Mouse (Mus musculus): ENCODE results near the gene Rpp21.

DNA sequence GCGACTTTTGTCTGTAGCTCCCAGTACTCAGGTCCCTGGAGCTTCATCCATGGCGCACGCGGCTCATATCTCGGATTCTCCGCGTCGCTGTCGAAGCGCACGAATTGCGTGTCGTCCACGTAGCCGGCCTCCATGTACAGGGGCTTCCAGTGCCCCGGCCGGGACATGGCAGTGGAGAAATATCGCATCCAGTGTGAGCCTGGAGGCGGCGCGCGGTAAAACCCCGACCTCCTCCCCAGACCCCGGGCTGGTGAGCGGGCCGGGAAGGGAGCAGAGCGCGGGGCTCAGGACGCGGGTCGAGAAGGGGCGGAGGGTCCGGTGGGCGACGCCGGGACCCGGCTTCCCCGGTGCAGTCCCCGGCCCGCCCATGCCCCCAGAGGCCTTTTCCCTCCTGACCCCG, 52.0 kb downstream of the Rpp21 start:
- no peak for TF ChIP-seq CTCF (IDR thresholded peaks at IDR 0.05; ENCODE audit: control insufficient read depth, insufficient read depth, insufficient read length)
- TF ChIP-seq CEBPB (IDR thresholded peaks at IDR 0.05; ENCODE audit: low read depth): no peak
- no peak for TF ChIP-seq MYOD1 (IDR thresholded peaks at IDR 0.05; ENCODE audit: control insufficient read depth, insufficient read length, low read depth)

All from C2C12 (cell line).